Mouse (Mus musculus) myocyte (in vitro differentiated cells): ENCODE measurements around the gene Lrrc42. TPM values are rescaled to one million over a fixed set of nuclear protein-coding genes. Genes with fewer than 3 reads are reported as not detected.

Experiments used
- H3K27me3 ChIP-seq: one replicate; pipeline ENCODE4 v1.6.1; 2011; ENCODE audit not compliant: control insufficient read depth, insufficient read depth, insufficient read length
- H3K36me3 ChIP-seq: one replicate; pipeline ENCODE4 v1.6.1; 2011; ENCODE audit not compliant: control insufficient read depth, insufficient read depth
- H3K4me2 ChIP-seq: one replicate; pipeline ENCODE4 v1.6.1; 2011; ENCODE audit warnings: low read depth, control low read depth
- H3K4me3 ChIP-seq: one replicate; pipeline ENCODE4 v1.5.1; 2011; ENCODE audit warnings: mild to moderate bottlenecking, control low read depth, moderate library complexity
- H3K79me2 ChIP-seq: one replicate; pipeline ENCODE4 v1.6.1; 2011; ENCODE audit not compliant: control insufficient read depth, insufficient read depth
- H3ac ChIP-seq: one replicate; pipeline ENCODE4 v1.6.1; 2011; ENCODE audit not compliant: control insufficient read depth, insufficient read length
- CEBPB ChIP-seq: IDR thresholded peaks from 2 replicates; pipeline ENCODE4 v1.6.1; 2011; ENCODE audit warnings: mild to moderate bottlenecking, moderate library complexity; ENCODE audit not compliant: poor library complexity, insufficient read depth, severe bottlenecking
- E2F4 ChIP-seq: IDR thresholded peaks from one replicate; pipeline ENCODE4 v1.6.1; 2011; ENCODE audit warnings: mild to moderate bottlenecking, control low read depth, moderate library complexity; ENCODE audit not compliant: insufficient read depth
- MAX ChIP-seq: IDR thresholded peaks from one replicate; pipeline ENCODE4 v1.6.1; 2011; ENCODE audit warnings: low read depth, mild to moderate bottlenecking, control low read depth
- MYOD1 ChIP-seq, 3 experiments: IDR thresholded peaks; one replicate each; pipeline ENCODE4 v1.6.1; 2011; ENCODE audit warnings: control low read depth in 2 of 3, low read depth in 2 of 3, mild to moderate bottlenecking in 2 of 3, moderate library complexity in 1 of 3; ENCODE audit not compliant: insufficient read length in 2 of 3, control insufficient read depth in 1 of 3
- MYOG ChIP-seq, 3 experiments: IDR thresholded peaks; one replicate each; pipeline ENCODE4 v1.6.1; 2011; ENCODE audit warnings: control low read depth in 2 of 3, low read depth in 2 of 3, mild to moderate bottlenecking in 2 of 3; ENCODE audit not compliant: insufficient read length in 2 of 3, control insufficient read depth in 1 of 3, insufficient read depth in 1 of 3
- POLR2A ChIP-seq: IDR thresholded peaks from one replicate; pipeline ENCODE4 v1.6.1; 2011; ENCODE audit warnings: low read depth, mild to moderate bottlenecking, control low read depth, moderate library complexity; ENCODE audit not compliant: insufficient read length
- POLR2AphosphoS2 ChIP-seq: IDR thresholded peaks from one replicate; pipeline ENCODE4 v1.6.1; 2011; ENCODE audit warnings: low read depth, control low read depth; ENCODE audit not compliant: insufficient read length
- REST ChIP-seq: IDR thresholded peaks from one replicate; pipeline ENCODE4 v1.6.1; 2011; ENCODE audit warnings: mild to moderate bottlenecking, control low read depth, moderate library complexity; ENCODE audit not compliant: insufficient read depth, insufficient read length
- SRF ChIP-seq: IDR thresholded peaks from one replicate; pipeline ENCODE4 v1.6.1; 2011; ENCODE audit warnings: low read depth; ENCODE audit not compliant: control insufficient read depth, insufficient read length
- TCF12 ChIP-seq: IDR thresholded peaks from one replicate; pipeline ENCODE4 v1.6.1; 2011; ENCODE audit warnings: mild to moderate bottlenecking, control low read depth; ENCODE audit not compliant: poor library complexity, insufficient read depth, severe bottlenecking
- TCF3 ChIP-seq: IDR thresholded peaks from one replicate; pipeline ENCODE4 v1.6.1; 2011; ENCODE audit warnings: low read depth, control low read depth; ENCODE audit not compliant: insufficient read length
- USF1 ChIP-seq: IDR thresholded peaks from one replicate; pipeline ENCODE4 v1.6.1; 2011; ENCODE audit warnings: low read depth, mild to moderate bottlenecking, control low read depth, moderate library complexity
- polyA plus RNA-seq: library from polyadenylated mRNA; unstranded; fragments of >200 nt; fragmentation: generic; extraction: Trizol; gene quantifications from one replicate; pipeline ENCODE4 v1.2.1, GENCODE M21; 2012; ENCODE audit warnings: missing spikeins

Gene Lrrc42
- polyA plus RNA-seq, 1 experiment, result 31.2 TPM

DNA sequence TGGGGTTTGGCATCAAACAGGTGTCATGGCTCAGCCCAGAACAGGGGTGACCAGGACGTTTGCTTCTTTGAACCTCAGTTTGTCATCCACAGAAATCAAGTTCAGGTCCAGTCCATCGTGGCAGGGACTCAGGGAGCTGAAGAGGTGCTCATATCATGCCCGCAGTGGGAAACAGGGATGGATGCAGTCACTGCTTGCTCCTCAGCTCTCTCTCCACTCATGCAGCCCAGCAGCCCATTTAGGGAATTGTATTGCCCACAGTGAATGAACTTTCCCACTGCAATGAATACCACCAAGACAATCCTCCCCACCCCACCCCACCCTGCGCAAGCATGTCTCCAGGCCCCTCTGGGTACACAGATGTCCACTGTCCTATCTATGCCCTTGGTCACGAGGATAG is 41.4 kb downstream of the Lrrc42 start:
- H3K79me2 ChIP-seq, result no peaks in the 10 kb centered on the region
- H3K27me3 ChIP-seq, result no peaks in the 10 kb centered on the region
- H3K4me3 ChIP-seq, result no peak overlapping the region
- H3K36me3 ChIP-seq, result no peaks in the 10 kb centered on the region
- H3ac ChIP-seq, result no peak overlapping the region
- no peak overlapping the region for H3K4me2 ChIP-seq
- TF ChIP-seq USF1 (no peak), TCF3 (no peak), TCF12 (no peak), REST (no peak), CEBPB (no peak), MYOG (IDR thresholded peaks at IDR 0.05; ENCODE audit: control insufficient read depth in 1 of 3, insufficient read depth in 1 of 3, insufficient read length in 2 of 3, low read depth in 2 of 3) (no peak), POLR2A (no peak), POLR2AphosphoS2 (no peak)

DNA sequence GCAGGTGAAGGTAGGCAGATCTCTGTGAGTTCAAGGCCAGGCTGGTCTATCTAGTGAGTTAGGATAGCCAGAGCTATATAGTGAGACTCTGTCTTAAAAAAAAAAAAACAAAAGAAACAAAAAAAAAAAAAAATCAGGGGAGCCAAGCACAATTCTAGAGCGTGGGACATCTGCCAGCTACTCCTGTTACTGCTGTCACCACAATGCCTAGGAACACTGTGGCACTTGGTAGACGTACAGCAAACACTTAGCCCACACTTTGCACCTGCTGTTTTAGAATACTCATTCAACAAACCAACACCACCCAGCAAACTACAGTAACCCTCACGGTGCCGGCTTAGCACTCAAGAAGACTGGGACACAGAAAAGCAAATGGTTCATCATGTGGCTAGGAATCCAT is 41.9 kb downstream of the Lrrc42 start:
- TF ChIP-seq MYOG (IDR thresholded peaks at IDR 0.05; ENCODE audit: control insufficient read depth in 1 of 3, insufficient read depth in 1 of 3, insufficient read length in 2 of 3, low read depth in 2 of 3) (peak in 1 of 3 experiments; percentile 5), MAX (no peak), MYOD1 (IDR thresholded peaks at IDR 0.05; ENCODE audit: control insufficient read depth in 1 of 3, insufficient read length in 2 of 3, low read depth in 2 of 3) (peak in 1 of 3 experiments; percentile 52)
- H3K4me2 ChIP-seq, result no peak overlapping the region
- H3ac ChIP-seq, result no peak overlapping the region
- no peak overlapping the region for H3K4me3 ChIP-seq
- H3K36me3 ChIP-seq, result no peaks in the 10 kb centered on the region
- H3K79me2 ChIP-seq, result no peaks in the 10 kb centered on the region
- no peaks in the 10 kb centered on the region for H3K27me3 ChIP-seq

DNA sequence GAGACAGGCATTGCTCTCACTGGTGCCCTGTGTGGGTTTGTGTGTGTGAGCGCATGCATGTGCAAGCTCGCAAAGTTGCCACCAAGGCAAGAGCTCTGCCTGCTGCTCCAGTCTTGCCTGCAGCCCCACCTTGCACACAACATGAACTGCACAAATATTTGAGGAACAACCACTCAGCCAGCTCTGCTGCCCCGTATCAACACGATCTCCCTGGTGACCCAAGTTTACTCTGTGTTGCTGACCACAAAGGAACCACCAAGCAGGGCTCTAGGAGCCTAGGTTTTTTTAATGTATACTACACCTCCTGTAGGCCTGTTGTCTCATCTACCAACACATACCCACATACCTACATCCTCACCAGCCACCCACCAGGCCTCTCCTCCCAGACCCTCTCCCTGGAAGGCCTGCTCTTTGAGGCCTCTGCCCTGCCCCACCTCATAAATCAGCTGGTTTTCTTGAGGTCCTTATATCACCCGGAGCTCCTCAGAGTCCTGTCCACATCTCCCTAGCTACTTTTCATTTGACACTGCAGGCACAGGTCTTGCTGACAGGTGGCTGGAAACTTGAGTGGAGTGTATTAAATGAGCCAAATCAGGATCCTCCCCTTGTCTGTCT is 42.7 kb downstream of the Lrrc42 start:
- H3K4me2 ChIP-seq, result no peak overlapping the region
- no peaks in the 10 kb centered on the region for H3K79me2 ChIP-seq
- no peaks in the 10 kb centered on the region for H3K27me3 ChIP-seq
- H3ac ChIP-seq, result no peak overlapping the region
- H3K4me3 ChIP-seq, result no peak overlapping the region
- no peak for TF ChIP-seq MYOG (IDR thresholded peaks at IDR 0.05; ENCODE audit: control insufficient read depth in 1 of 3, insufficient read depth in 1 of 3, insufficient read length in 2 of 3, low read depth in 2 of 3)
- no peak for TF ChIP-seq POLR2A
- no peak for TF ChIP-seq MYOD1 (IDR thresholded peaks at IDR 0.05; ENCODE audit: control insufficient read depth in 1 of 3, insufficient read length in 2 of 3, low read depth in 2 of 3)
- TF ChIP-seq USF1, result no peak
- no peak for TF ChIP-seq MAX
- TF ChIP-seq CEBPB, result no peak
- TF ChIP-seq TCF3, result no peak
- TF ChIP-seq SRF, result no peak
- TF ChIP-seq E2F4, result no peak
- TF ChIP-seq REST, result no peak
- H3K36me3 ChIP-seq, result no peaks in the 10 kb centered on the region

DNA sequence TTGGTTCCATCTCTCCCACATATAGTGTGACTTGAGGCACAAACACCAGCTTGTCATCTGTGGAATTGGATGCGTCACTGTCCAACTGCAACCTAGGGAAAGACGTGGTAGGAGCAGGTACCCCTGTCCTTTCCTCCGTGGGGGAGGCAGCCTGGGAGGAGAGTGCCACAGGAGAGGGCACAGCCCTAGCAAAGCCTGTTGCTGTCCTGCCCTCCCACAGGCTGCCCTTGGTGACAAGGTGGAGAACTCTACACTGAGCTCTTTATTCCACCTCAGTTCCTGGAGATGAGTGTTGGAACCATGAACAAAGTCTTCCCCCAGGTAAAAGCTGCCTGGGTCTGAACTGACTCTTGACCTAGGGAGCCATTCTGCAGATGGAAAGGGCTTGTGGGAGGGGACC is 44.5 kb downstream of the Lrrc42 start, which contains the start of gene Ldlrad1:
Ldlrad1 (plus strand) TSS at position 301 of the 400 bp plus-strand sequence.
- H3K4me3 ChIP-seq, result no peak within 1 kb of the TSS
- H3K79me2 ChIP-seq, result no peaks in the 10 kb centered on the region
- H3K36me3 ChIP-seq, result peaks cover 8% of the 10 kb centered on the region
- H3K27me3 ChIP-seq, result no peaks in the 10 kb centered on the region
- H3ac ChIP-seq, result no peak within 1 kb of the TSS
- no peak within 1 kb of the TSS for H3K4me2 ChIP-seq
- TF ChIP-seq MAX (no peak), E2F4 (no peak), TCF3 (no peak), MYOG (IDR thresholded peaks at IDR 0.05; ENCODE audit: control insufficient read depth in 1 of 3, insufficient read depth in 1 of 3, insufficient read length in 2 of 3, low read depth in 2 of 3) (no peak), POLR2A (no peak), SRF (no peak), USF1 (no peak), MYOD1 (IDR thresholded peaks at IDR 0.05; ENCODE audit: control insufficient read depth in 1 of 3, insufficient read length in 2 of 3, low read depth in 2 of 3) (no peak), POLR2AphosphoS2 (no peak), REST (no peak)

DNA sequence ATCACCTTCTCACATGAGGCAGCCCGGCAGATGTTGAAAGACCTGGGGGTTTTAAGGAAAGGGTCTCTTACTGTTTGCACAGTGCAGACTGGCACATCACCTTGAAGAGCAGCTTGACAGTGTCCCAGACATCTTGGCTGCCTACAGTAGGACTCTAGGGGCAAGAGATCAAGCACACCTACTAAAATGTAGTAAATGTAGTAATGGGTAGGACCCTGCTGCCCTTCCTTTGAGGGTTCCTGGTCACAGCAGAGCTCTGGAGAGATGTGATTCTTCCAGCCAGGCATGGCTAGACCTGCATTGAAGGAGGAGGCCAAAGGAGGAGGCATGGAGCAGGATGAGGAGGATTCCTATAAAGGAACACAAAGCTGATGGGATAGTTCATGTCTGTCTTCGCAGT is 46.3 kb downstream of the Lrrc42 start:
- Histone ChIP-seq H3ac (no peak overlapping the region), H3K36me3 (peaks cover 17% of the 10 kb centered on the region), H3K27me3 (no peaks in the 10 kb centered on the region), H3K4me2 (no peak overlapping the region), H3K79me2 (no peaks in the 10 kb centered on the region), H3K4me3 (no peak overlapping the region)
- TF ChIP-seq CEBPB (no peak), REST (no peak), E2F4 (no peak), POLR2AphosphoS2 (no peak), POLR2A (no peak), TCF12 (no peak), USF1 (no peak), MYOG (IDR thresholded peaks at IDR 0.05; ENCODE audit: control insufficient read depth in 1 of 3, insufficient read depth in 1 of 3, insufficient read length in 2 of 3, low read depth in 2 of 3) (no peak), SRF (no peak), MAX (no peak), TCF3 (no peak), MYOD1 (IDR thresholded peaks at IDR 0.05; ENCODE audit: control insufficient read depth in 1 of 3, insufficient read length in 2 of 3, low read depth in 2 of 3) (no peak)
